Mouse (Mus musculus) lung, postnatal 10 days (tissue): ENCODE data around the gene Slc9a9.

Source experiments
- DNase-seq: peaks from one replicate; pipeline ENCODE4 v3.0.0; 2021

Slc9a9 gene

DNA sequence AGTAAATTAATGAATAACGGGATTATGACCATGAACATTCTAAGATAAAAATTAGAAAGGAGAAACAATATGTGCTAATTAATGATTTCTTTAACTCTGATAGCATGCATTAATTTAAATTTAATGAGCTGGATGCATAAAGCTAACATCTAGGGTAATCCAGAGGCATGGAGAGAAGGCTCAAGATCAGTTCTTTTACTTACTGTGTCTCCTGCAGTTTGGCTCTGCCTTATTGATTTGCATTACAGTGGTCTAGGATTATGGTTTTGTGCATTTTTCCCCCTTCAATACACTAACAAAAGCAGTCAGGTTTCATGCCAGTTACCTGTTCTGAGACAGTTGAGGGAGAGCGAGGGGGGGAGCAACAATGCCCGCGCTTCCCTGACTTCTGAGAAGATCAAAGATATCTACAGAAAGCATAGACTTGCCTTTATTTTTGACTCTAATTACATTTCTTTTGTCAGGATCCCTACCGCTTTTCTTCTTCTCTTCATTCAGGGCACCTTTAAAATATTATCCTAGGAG lies 298.9 kb downstream of the Slc9a9 start:
- no peak for DNase-seq

DNA sequence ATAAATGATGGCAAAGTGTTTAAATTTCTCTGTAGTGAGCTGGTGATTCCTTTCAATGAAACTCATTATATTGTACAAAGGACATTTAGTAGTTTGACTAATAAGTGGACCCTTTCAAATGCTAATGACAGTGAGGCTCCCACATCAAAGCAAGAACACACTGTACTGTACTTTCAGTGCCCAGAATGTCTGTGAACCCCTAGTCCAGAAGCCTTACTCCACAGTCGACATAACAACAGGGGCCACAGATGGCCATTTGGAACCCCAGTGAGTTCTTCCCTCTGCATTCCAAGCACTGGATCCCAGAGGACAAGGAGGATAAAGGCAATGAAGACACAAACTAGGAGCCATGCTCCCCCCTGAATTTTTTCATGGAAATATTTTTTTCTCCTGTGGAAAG lies 299.4 kb downstream of the Slc9a9 start:
- DNase-seq = no peak

DNA sequence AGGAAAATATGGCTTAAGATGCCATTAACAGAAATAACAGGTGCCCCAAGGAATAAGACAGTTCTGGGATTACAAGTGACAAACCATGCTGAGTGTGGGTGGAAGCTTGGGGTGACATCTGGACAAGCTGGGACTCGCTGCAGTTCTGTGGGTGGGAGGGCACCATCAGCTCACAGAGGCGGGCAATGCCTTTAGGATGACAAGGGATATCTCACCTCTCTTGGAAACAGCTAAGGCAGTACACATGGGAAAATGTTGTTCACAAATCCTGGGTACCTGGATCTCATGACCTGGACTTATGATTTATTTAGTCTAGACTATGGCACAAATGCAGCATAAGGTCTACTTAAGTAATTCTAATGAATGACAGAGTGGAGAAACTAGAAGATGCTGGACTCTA lies 302.3 kb downstream of the Slc9a9 start:
- DNase-seq = no peak

GRCm38 (mm10) chr9:94972693-94973092 lies 303.0 kb downstream of the Slc9a9 start:
- no peak for DNase-seq

DNA sequence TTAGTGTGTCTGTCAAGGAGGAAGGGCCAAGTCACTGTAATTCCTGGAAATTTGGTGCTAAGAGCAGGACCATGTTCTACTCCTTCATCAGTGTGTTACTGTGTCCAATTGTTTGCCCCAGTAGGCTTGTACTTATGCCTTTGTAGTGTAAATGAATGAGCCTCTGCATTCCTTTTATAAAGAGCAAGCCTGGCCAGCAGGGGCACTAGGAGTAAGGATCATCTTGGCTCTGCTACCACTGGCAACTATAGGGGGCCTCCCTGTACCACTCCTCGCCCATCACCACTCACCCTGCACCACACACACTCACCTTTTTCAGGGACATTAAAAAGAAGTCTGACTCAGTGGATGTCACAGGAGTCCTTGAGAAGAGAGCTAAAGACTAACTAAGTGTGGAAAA lies 306.5 kb downstream of the Slc9a9 start:
- DNase-seq = no peak

- DNase-seq = no peak
Observed at GRCm38 (mm10) chr9:94993575-94993974, 323.9 kb downstream of the Slc9a9 start.

DNA sequence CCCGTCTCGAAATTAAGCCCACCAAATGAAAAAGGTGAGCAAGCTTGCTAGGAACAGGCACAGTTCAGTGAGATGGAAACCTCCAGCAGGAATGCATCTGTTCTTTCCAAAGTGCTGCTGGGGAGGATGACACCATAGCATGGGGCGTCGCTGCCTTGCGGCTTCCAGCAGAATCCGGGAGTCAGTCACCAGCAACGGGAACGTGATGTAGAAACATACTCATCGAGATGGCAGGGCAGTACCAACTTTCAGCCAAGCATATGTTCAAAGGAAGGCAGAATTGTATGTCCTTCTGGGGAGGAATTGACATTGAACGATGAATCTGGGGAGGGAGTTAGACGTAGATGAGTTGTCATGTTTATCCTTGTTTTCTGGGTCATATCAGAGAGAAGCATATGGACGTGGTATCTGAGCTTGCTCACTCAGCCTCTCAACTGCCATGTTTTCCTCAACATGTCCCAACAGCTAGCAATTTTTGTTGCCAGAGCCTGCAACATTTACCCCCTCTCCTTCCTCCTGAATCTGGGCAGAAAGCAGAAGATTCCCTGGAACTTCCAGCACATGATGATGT lies 350.5 kb downstream of the Slc9a9 start:
- no peak for DNase-seq

- DNase-seq = no peak
Observed at GRCm38 (mm10) chr9:95034140-95034970, 364.6 kb downstream of the Slc9a9 start.

DNA sequence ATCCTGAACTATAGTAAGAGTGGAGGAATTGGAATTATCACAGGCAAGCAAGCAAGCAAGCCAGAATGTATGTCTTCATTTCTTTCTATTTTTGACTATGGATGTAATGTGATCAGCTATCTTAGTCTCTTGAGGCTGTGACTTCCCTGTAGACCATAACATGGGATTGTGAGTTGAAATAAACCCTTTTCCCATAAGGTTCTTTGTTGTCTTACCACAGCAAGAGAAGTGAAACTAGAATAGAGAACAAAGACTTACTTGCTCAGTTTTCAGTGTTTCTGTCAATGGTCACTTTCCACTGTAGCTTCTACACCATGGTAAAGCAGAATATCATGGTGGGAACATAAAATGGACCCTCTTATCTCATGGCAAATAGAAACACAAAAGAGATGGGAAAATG lies 366.5 kb downstream of the Slc9a9 start:
- DNase-seq = no peak

DNA sequence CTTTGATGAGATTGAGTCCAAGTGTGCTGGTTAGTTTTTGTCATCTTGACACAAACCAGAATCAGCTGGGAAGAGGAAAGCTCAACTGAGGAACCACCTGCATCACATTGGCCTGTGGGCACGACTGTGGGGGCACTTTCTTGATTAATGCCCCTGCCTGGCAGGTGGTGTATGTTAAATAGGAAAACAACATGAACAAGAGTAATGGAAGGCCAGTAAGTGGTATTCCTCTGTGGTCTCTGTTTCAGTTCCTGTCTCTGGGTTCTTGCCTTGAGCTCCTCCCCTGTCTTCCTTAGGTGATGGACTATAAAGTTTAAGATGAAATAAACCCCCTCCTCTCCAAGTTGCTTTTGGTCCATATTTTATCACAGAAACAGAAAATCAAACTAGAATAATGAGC lies 372.7 kb downstream of the Slc9a9 start:
- no peak for DNase-seq

DNA sequence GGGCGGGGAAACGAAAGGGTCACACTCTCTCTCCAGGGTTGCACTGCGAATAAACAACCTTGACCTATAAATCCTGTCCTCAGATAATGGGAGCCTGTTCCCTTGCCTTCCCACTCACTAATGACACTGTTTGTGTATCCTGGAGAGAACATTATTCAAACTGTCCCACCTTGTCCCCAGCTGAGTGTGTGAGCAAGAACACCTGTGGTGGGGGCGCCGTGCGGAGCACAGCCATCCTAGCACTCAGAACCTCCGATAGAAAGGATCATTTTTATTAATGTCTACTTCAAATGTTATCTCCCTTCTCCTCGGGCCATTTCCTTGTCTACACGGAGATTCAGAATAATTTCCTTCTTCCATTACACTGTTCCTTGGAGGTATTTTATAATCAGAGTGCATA lies 382.5 kb downstream of the Slc9a9 start:
- no peak for DNase-seq

- DNase-seq = no peak
Observed at GRCm38 (mm10) chr9:95053183-95053582, 383.5 kb downstream of the Slc9a9 start.

GRCm38 (mm10) chr9:95055843-95056242 lies 386.1 kb downstream of the Slc9a9 start:
- no peak for DNase-seq

GRCm38 (mm10) chr9:95060702-95061101 lies 391.0 kb downstream of the Slc9a9 start:
- no peak for DNase-seq

DNA sequence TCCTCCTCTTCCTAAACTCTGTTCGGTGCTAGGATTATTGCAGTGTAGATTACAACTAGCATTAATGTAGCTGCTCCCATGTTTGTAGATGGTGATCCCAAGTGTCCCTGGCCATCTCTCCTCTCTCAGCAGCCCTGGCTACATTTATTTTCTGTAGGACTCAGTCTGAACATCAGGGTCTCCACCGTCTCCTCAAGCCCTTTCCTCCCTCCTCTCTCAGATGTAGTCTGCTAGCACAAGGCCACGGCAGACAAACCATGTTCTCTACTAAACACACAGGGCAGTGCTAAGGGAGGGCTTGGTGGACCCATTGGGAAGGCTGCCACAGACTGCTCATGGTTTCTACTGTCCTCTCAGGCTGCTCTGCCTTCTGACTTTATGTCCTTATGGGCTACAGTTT lies 397.3 kb downstream of the Slc9a9 start:
- DNase-seq = no peak

DNA sequence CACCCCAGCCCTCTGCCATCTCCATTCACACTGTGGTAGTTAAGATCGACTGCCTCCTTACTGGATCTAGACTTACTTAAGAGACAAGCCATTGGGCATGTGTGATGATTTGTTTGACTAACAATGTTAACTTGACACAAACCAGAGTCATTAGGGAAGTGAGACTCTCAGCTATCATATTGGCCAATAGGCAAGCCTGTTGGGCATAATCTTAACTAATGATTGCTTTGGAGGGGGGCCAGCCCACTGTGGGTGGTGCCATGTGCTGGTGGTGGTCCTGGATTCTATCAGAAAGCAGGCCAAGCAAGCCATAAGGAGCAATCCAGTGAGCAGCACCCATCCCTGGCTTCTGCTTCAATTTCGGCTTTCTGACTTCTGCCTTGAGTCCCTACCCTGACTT lies 398.8 kb downstream of the Slc9a9 start:
- no peak for DNase-seq

GRCm38 (mm10) chr9:95070832-95071519 lies 401.3 kb downstream of the Slc9a9 start:
- no peak for DNase-seq

DNA sequence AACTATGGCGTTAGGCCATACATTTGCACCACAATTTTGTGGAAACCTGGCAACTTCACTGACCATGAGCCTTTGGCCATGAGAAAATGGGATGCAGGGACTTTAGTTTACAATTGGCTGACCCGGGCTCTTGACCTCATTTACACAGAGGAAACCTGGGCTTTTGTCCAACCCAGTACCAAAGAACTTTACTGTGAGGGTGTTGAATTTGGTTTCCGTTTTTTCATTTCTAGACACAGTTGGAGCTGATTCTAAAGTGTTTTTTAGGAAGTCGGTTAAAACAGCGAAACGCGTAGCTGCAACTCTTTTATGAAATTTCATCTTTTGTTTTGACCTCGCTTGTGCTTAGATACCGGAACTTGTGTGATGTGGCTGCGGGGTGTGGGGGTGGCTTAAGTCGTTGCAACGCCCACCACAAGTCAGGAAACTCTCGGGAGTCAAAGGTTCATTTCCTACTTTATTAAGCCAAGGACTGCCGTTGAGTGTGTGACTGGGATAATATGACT lies 402.8 kb downstream of the Slc9a9 start:
- DNase-seq = peak; percentile 72

DNA sequence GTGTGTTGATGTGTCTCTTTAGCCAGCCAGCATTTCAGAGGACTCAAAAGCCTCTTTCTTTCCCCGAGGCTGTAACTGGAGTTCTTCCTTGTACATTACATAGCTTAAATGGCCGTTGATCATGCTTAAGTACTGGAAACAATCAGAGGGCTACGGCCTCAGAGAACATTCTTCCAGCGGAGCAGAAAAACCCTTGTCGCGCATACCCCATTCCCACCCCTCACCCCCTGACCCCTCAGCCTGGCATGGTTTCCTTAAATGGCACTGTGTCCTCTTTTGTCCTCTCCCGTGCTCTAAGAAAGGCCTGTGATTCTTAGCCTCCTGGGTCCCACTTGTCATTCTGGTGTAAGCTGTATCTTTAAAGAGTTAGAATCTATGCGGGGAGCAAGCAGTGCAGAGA lies 404.0 kb downstream of the Slc9a9 start:
- no peak for DNase-seq

DNA sequence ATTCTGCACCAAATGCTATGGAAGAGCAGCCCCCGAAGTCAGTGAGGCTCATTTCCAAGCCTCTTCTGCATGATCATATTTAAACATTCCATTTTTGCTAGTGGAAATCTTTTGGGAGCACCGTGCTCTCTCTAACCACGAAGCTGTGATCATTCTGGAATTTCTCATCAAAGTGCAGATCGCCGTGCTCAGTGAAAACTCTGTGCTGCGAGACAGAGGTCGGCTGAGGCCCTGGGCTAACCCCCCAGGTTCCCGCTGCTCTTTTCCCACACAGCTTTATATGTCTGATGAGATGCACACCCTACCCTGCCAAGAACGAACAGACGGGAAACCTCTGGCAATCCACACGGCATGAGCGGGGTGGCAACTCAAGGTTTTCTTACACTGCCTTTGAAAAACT lies 406.1 kb downstream of the Slc9a9 start:
- DNase-seq = peak; percentile 13

GRCm38 (mm10) chr9:95077938-95078337 lies 408.2 kb downstream of the Slc9a9 start:
- no peak for DNase-seq

DNA sequence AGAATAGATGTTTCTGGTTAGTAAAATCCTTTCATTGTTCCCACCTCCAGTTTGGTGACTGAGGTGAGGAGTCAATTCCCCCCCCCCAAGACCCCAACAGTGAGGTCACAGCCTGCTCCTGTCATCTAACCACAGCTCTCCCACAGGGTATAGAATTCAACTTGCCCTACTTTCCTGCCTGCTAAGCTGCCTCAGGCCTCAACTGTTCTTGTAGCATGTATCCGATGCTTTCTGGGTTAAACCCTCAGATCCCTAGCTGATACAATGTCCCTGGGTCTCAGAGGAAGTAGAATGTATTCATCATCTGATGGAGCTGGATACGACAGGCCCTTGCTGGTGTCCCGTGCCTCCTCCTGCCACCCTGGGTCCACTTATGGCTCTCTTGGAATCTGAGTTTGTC lies 408.9 kb downstream of the Slc9a9 start:
- DNase-seq = no peak

DNA sequence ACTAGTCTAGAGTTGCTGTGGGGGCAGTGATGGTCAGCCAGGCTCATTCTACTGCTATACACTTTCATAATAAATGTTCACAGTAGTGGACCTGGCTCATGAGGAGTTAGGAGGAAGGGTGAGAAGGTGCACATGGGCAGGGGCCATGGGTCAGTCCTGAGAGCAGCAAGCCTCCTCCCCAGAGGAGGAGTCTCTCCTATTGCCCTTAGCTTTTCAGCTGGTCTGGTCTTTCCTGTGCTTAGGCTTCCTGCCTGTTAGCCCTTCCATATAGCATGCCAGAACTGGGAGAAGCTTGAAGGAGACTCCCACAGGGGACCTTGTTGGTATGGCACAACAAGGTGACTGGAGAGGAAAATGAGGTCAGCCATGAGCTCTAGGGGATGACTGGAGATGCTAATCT lies 410.2 kb downstream of the Slc9a9 start:
- DNase-seq = no peak
